In the genomic region with DNA sequence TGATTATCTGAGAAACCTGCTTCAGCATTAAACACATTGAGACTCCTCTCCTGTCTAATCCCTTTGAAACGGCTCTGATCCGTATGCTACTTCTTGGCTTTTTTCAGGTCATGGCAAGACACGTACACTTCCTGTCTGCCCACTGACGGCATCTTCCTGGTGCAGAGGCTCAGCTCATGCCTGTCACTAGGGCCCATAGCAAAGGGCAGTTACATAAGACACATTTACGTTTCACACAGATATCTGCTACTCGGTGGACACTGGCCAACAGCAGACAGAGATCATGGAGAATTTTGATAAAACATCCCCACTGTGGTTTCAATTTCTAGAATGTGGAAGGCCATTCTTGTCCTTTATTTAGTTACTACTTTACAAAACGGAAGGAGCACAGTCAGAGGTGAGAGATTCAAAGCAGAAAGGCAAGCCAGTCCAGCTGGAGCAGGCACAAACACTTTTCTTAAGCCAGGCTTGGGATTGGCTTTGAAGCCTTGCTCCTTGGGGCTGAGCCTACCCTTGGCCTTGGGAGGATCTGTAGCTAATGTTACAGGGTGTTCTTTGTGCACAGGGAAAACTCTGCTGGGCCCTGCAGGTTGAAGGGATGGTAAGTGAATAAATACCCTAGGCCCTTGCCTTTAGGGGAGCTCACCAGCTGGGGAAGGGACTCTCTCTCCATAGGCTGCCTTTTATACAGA, we compare ENCODE assay signal across 13 mouse cellular contexts.
A peak's percentile ranks its signal among the peaks of the same experiment; 100 is the strongest.
DNase-seq lines count a peak whose midpoint lies in the region; ATAC-seq and TF ChIP-seq lines count a peak whose summit lies in the region.
"Had no signal": no experiment of that assay in that cellular context is flagged by ENCODE, and none has a peak within 500 bp of the region (broad histone marks: within the 10 kb centered on the region; RNA-seq: fewer than 3 reads in every experiment).

No protein-coding gene starts in this region.

- no peak for TF ChIP-seq CTCF in heart, adult 2 months (IDR thresholded peaks at IDR 0.05)
- TF ChIP-seq CTCF in layer of hippocampus, adult 2 months (conservative IDR thresholded peaks at IDR 0.05) = no peak
- TF ChIP-seq CTCF in cortical plate, adult 2 months (IDR thresholded peaks at IDR 0.05; ENCODE audit: extremely low read depth, insufficient read depth, low read length) = no peak
- TF ChIP-seq CTCF in olfactory bulb, adult 2 months (IDR thresholded peaks at IDR 0.05; ENCODE audit: insufficient read depth, low read depth, low read length) = no peak

- TF ChIP-seq POLR2A in heart, adult 2 months (IDR thresholded peaks at IDR 0.05; ENCODE audit: insufficient read depth, low read depth, low read length) = no peak
- TF ChIP-seq POLR2A in cortical plate, adult 2 months (IDR thresholded peaks at IDR 0.05; ENCODE audit: extremely low read depth, insufficient read depth, low read length) = no peak
- TF ChIP-seq POLR2A in olfactory bulb, adult 2 months (IDR thresholded peaks at IDR 0.05; ENCODE audit: insufficient read depth, low read depth, low read length) = no peak

- intact Hi-C loops in heart, adult 2 months (cut with DNase I) = no loop called here

- no peaks in the 10 kb centered on the region for H3K27me3 ChIP-seq in heart, adult 2 months (ENCODE audit: control insufficient read depth, insufficient read depth, low read length)
- no peaks in the 10 kb centered on the region for H3K27me3 ChIP-seq in heart, embryonic 11.5 days (ENCODE audit: control insufficient read depth, insufficient read depth, low read length)
- H3K27me3 ChIP-seq: liver, embryonic 15.5 days; midbrain, embryonic 13.5 days had no signal

- H3K4me2 ChIP-seq in heart, embryonic 11.5 days = no peak overlapping the region
- H3K4me2 ChIP-seq: liver, embryonic 15.5 days had no signal

- no peak overlapping the region for H3K4me3 ChIP-seq in heart, adult 2 months
- no peak overlapping the region for H3K4me3 ChIP-seq in heart, embryonic 11.5 days (ENCODE audit: low read depth, low read length)
- H3K4me3 ChIP-seq in layer of hippocampus, adult 2 months = no peak overlapping the region
- H3K4me3 ChIP-seq in cortical plate, adult 2 months (ENCODE audit: insufficient read depth, low read length) = no peak overlapping the region
- H3K4me3 ChIP-seq in olfactory bulb, adult 2 months (ENCODE audit: insufficient read depth, low read depth, low read length) = no peak overlapping the region
- H3K4me3 ChIP-seq: liver, embryonic 15.5 days; midbrain, embryonic 13.5 days had no signal

- H3K79me2 ChIP-seq in heart, adult 2 months (replicated peaks; ENCODE audit: control insufficient read depth, insufficient read depth, low read length) = no peaks in the 10 kb centered on the region

- H3K36me3 ChIP-seq in heart, adult 2 months (ENCODE audit: control insufficient read depth, insufficient read depth, low read length) = no peaks in the 10 kb centered on the region
- H3K36me3 ChIP-seq in heart, embryonic 11.5 days (ENCODE audit: control insufficient read depth, insufficient read depth, low read length) = no peaks in the 10 kb centered on the region
- H3K36me3 ChIP-seq: liver, embryonic 15.5 days; midbrain, embryonic 13.5 days had no signal

- no peak overlapping the region for H3K9ac ChIP-seq in heart, adult 2 months (ENCODE audit: low read depth, low read length)
- H3K9ac ChIP-seq in heart, embryonic 11.5 days (ENCODE audit: low read depth, low read length) = no peak overlapping the region
- H3K9ac ChIP-seq: liver, embryonic 15.5 days; midbrain, embryonic 13.5 days had no signal

- peak overlapping the region; percentile 1; the same call in 1 of the 2 replicates for H3K27ac ChIP-seq in heart, adult 2 months
- H3K27ac ChIP-seq in heart, embryonic 11.5 days (ENCODE audit: low read depth, low read length) = no peak overlapping the region
- H3K27ac ChIP-seq in layer of hippocampus, adult 2 months = peak overlapping the region; percentile 91
- peak overlapping the region; percentile 72 for H3K27ac ChIP-seq in cortical plate, adult 2 months (ENCODE audit: insufficient read depth, low read length)
- peak overlapping the region; percentile 75 for H3K27ac ChIP-seq in olfactory bulb, adult 2 months (ENCODE audit: insufficient read depth, low read depth, low read length)
- H3K27ac ChIP-seq: kidney, postnatal 0 days; liver, embryonic 15.5 days; midbrain, embryonic 13.5 days had no signal

- H3K9me3 ChIP-seq in heart, embryonic 11.5 days (replicated peaks; ENCODE audit: control insufficient read depth, low read length) = no peaks in the 10 kb centered on the region
- H3K9me3 ChIP-seq: liver, embryonic 15.5 days; midbrain, embryonic 13.5 days had no signal

- TF ChIP-seq EP300 in heart, adult 2 months (IDR thresholded peaks at IDR 0.05; ENCODE audit: insufficient read depth, low read depth, low read length) = no peak

- ATAC-seq in heart, embryonic 11.5 days (replicated peaks; ENCODE audit: insufficient number of reproducible peaks, low FRiP score, low TSS enrichment) = no peak
- ATAC-seq: CD4-positive, CD25-positive, alpha-beta regulatory T cell, adult 4 months; midbrain, embryonic 13.5 days had no signal

- DNase-seq in heart, adult 2 months = peak in 1 of 2 experiments; percentile 21
- peak in 1 of 2 experiments; percentile 7 for DNase-seq in layer of hippocampus, adult 2 months (ENCODE audit: low spot score in 2 of 2)
- DNase-seq in layer of hippocampus, postnatal 25 days (ENCODE audit: extremely low spot score in 1 of 2, low spot score in 1 of 2) = no peak
- DNase-seq in thymus, adult 18-20 months = no peak
- DNase-seq: cerebellum, adult 2 months; right cerebral cortex, adult 18-20 months had no signal

- WGBS in heart, adult 2 months = 25% methylated on average over 7 of the region's 7 CpGs
- WGBS in heart, embryonic 11.5 days (ENCODE audit: insufficient replicate concordance) = 51% methylated on average over 7 of the region's 7 CpGs
- WGBS in olfactory bulb, adult 2 months = 68% methylated on average over 7 of the region's 7 CpGs

- H3K4me1 ChIP-seq in heart, adult 2 months (ENCODE audit: control insufficient read depth, insufficient read depth, low read length) = peaks cover 10% of the 10 kb centered on the region; the same call in 1 of the 2 replicates
- H3K4me1 ChIP-seq in heart, embryonic 11.5 days (ENCODE audit: control insufficient read depth, insufficient read depth, low read length) = peaks cover 20% of the 10 kb centered on the region
- peaks cover 7% of the 10 kb centered on the region for H3K4me1 ChIP-seq in cortical plate, adult 2 months (ENCODE audit: control insufficient read depth, insufficient read depth, low read length)
- H3K4me1 ChIP-seq in olfactory bulb, adult 2 months (ENCODE audit: control insufficient read depth, insufficient read depth, low read length) = peaks cover 23% of the 10 kb centered on the region
- H3K4me1 ChIP-seq: liver, embryonic 15.5 days had no signal
